Mouse (Mus musculus) thymus, adult 2 months (tissue): ENCODE measurements around the gene Dst. TPM values are rescaled to one million over a fixed set of nuclear protein-coding genes. Genes with fewer than 3 reads are reported as not detected.

Source experiments
- DNase-seq: peaks from one replicate; pipeline ENCODE4 v3.0.0; 2021
- H3K27ac ChIP-seq: fragments of 200-500 bp; 2 replicates; pipeline ENCODE4 v1.5.1; 2012; ENCODE audit warnings: low read length, control low read depth; ENCODE audit not compliant: control insufficient read depth, insufficient read depth
- H3K27me3 ChIP-seq: fragments of 200-500 bp; 2 replicates; pipeline ENCODE4 v1.6.1; 2012; ENCODE audit warnings: mild to moderate bottlenecking, low read length, moderate library complexity, mixed read lengths; ENCODE audit not compliant: control insufficient read depth, insufficient read depth
- H3K36me3 ChIP-seq: fragments of 200-500 bp; 2 replicates; pipeline ENCODE4 v1.6.1; 2012; ENCODE audit warnings: mild to moderate bottlenecking, low read length, moderate library complexity; ENCODE audit not compliant: control insufficient read depth, insufficient read depth
- H3K4me1 ChIP-seq: fragments of 200-500 bp; replicated peaks from 2 replicates; pipeline ENCODE4 v1.6.1; 2012; ENCODE audit warnings: low read length; ENCODE audit not compliant: control insufficient read depth, insufficient read depth
- H3K4me3 ChIP-seq: fragments of 200-500 bp; 2 replicates; pipeline ENCODE4 v1.5.1; 2012; ENCODE audit warnings: mild to moderate bottlenecking, low read length, control low read depth, moderate library complexity; ENCODE audit not compliant: control insufficient read depth, insufficient read depth
- CTCF ChIP-seq: fragments of 200-500 bp; IDR thresholded peaks from 2 replicates; pipeline ENCODE4 v1.5.1; 2012; ENCODE audit warnings: mild to moderate bottlenecking, control low read depth, low read length, moderate library complexity, borderline replicate concordance; ENCODE audit not compliant: control insufficient read depth, poor library complexity, insufficient read depth; ENCODE audit errors: extremely low read depth
- POLR2A ChIP-seq: fragments of 200-500 bp; IDR thresholded peaks from 2 replicates; pipeline ENCODE4 v1.6.1; 2012; ENCODE audit warnings: mild to moderate bottlenecking, low read length, control low read depth, moderate library complexity; ENCODE audit not compliant: control insufficient read depth, poor library complexity, insufficient read depth; ENCODE audit errors: extremely low read depth
- WGBS: fragments of 180-500 bp; shearing (Covaris S2); methylation state at CpG from one replicate; pipeline ENCODE4 v1.1.7; 2018; 5-methylcytosine and 5-hydroxymethylcytosine counted together
- polyA plus RNA-seq: library from polyadenylated mRNA; depleted of rRNA; stranded (reverse); fragments of >200 nt; gene quantifications from 2 replicates; pipeline ENCODE4 v1.2.3, GENCODE M21; 2012

Dst gene
- polyA plus RNA-seq, 1 experiment: 24.2 TPM

GRCm38 (mm10) chr1:34077941-34078340 is 169.9 kb downstream of the Dst start:
- TF ChIP-seq CTCF: no peak
- no peak for TF ChIP-seq POLR2A
- no peak for DNase-seq
- Histone ChIP-seq H3K4me3 (no peak overlapping the region), H3K4me1 (no peaks in the 10 kb centered on the region), H3K27me3 (no peaks in the 10 kb centered on the region), H3K36me3 (no peaks in the 10 kb centered on the region), H3K27ac (no peak overlapping the region)
- 94% methylated on average over 6 of the region's 6 CpGs for WGBS

DNA sequence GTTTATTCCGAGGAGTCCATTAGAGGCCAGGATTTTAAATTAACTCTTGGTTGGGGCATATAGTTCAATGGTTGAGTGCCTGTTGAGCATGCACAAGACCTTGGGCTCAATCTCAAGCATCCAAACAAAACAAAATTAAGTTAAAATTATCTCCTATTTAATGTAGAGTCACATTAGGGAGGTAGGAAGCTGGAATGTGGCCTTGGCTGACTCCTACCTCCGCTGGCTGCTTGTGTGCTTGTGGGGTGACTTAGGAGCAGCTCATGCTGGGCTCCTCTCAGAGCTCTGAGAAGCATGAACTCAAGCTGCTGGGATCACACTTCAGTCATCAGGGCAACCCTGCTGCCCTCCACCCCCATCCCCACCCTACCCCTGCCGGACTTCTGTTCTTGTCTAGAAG is 181.0 kb downstream of the Dst start:
- no peaks in the 10 kb centered on the region for H3K27me3 ChIP-seq
- no peak overlapping the region for H3K4me3 ChIP-seq
- DNase-seq: no peak
- H3K27ac ChIP-seq: no peak overlapping the region
- TF ChIP-seq POLR2A (no peak), CTCF (no peak)
- no peaks in the 10 kb centered on the region for H3K4me1 ChIP-seq
- WGBS: 94% methylated on average over 3 of the region's 3 CpGs
- H3K36me3 ChIP-seq: no peaks in the 10 kb centered on the region

DNA sequence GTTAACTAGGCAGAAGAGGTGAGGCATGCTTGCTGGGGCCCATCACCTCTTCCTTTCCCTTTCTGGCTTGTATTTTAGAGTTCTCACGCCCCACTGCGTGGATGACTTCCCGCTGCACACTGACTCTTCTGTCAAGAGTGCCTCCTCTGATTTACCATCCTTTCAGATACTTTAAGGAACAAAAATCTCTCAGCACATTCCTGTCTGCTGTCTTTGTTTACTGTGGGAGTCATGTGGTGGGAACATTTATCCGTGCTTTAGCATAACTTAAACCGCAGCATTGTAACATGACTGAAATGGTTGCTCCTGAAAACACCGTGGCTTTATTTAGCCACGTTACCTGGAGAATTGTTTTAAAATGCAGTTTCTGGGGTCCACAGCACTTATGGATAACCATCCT is 182.7 kb downstream of the Dst start:
- DNase-seq: no peak
- Histone ChIP-seq H3K4me3 (no peak overlapping the region), H3K4me1 (no peaks in the 10 kb centered on the region), H3K36me3 (no peaks in the 10 kb centered on the region), H3K27ac (no peak overlapping the region), H3K27me3 (no peaks in the 10 kb centered on the region)
- TF ChIP-seq CTCF (no peak), POLR2A (no peak)
- WGBS: 96% methylated on average over 7 of the region's 7 CpGs

DNA sequence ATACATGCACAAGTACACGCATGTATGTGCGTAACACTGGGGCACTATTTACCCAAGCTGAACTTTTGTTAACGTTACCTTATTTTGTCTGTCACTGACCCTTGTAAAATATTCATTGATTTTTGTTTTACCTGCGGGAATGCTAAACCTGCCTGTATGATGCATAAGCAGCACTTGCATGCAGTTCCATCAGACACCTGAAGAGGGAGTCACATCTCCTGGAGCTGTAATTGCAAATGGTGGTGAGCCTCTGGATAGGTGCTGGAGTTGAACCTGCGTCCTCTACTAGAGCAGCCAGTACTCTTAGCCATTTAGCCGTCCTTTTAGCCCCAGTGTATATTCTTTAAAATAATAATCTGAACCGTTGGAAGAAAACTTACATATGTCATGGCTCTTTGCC is 185.6 kb downstream of the Dst start:
- 98% methylated on average over 7 of the region's 7 CpGs for WGBS
- Histone ChIP-seq H3K4me3 (no peak overlapping the region), H3K36me3 (no peaks in the 10 kb centered on the region), H3K27ac (no peak overlapping the region), H3K4me1 (no peaks in the 10 kb centered on the region), H3K27me3 (no peaks in the 10 kb centered on the region)
- DNase-seq: no peak
- TF ChIP-seq POLR2A (no peak), CTCF (no peak)

GRCm38 (mm10) chr1:34094301-34094700 is 186.3 kb downstream of the Dst start:
- Histone ChIP-seq H3K36me3 (no peaks in the 10 kb centered on the region), H3K27ac (no peak overlapping the region), H3K4me1 (no peaks in the 10 kb centered on the region), H3K4me3 (no peak overlapping the region), H3K27me3 (no peaks in the 10 kb centered on the region)
- TF ChIP-seq POLR2A (no peak), CTCF (no peak)
- 89% methylated on average over 5 of the region's 5 CpGs for WGBS
- no peak for DNase-seq

DNA sequence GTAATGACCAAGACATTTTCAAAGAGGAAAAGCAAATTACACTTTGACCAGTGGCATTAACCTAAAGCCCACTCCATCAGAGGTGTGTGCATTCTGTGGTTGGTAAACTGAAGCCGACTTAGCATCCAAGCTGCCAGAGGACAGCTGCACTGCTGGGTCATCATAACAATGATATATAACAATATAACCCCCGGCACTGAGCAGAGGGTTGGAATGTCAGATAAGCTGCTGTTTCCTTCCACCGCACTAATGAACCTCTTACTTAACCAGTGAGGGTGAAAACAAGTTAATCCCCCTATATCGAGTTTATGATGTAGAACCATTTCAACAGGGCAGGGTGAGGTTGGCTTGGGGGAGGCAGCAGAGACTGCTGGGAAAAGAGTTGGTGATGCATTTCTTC is 187.1 kb downstream of the Dst start:
- no peaks in the 10 kb centered on the region for H3K4me1 ChIP-seq
- DNase-seq: no peak
- TF ChIP-seq CTCF (no peak), POLR2A (no peak)
- H3K27ac ChIP-seq: no peak overlapping the region
- H3K27me3 ChIP-seq: no peaks in the 10 kb centered on the region
- H3K36me3 ChIP-seq: no peaks in the 10 kb centered on the region
- no peak overlapping the region for H3K4me3 ChIP-seq
- 73% methylated on average over 4 of the region's 4 CpGs for WGBS

- no peak for DNase-seq
- WGBS: 97% methylated on average over 3 of the region's 3 CpGs
- Histone ChIP-seq H3K36me3 (no peaks in the 10 kb centered on the region), H3K27ac (no peak overlapping the region), H3K4me1 (no peaks in the 10 kb centered on the region), H3K4me3 (no peak overlapping the region), H3K27me3 (no peaks in the 10 kb centered on the region)
- TF ChIP-seq CTCF: no peak
- TF ChIP-seq POLR2A: no peak
Observed at GRCm38 (mm10) chr1:34096923-34097322, 188.9 kb downstream of the Dst start.
